8 mouse cellular contexts compared by ENCODE assay signal in the genomic region with DNA sequence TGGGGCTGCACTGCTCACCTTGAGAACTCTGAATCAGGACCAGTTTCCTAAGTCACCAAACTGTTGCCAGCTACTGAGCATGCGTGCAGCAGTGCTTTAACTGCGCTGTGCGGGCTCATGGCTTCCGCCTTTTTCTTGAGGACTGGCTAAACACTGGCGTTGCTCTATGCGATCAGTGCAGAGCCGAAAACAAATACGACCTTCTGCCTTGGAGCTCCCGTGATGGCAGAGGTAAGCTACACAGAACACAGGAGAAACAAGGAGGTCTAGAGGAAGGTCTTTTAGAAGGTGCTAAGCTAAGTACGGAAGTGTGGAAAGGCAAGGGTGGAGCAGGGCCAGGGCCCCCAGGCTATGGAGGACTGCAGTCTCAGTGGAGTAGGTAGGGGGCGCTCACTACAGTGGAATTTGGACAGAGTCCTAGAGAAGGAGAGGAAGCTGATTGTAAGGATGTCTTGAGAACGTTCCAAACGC. TPM values are rescaled to one million over a fixed set of nuclear protein-coding genes. Genes with fewer than 3 reads are reported as not detected.
DNase-seq lines count a peak whose midpoint lies in the region; ATAC-seq and TF ChIP-seq lines count a peak whose summit lies in the region.

No protein-coding gene starts in this region.

- no peaks in the 10 kb centered on the region for H3K36me3 ChIP-seq in kidney, embryonic 16.5 days (ENCODE audit: insufficient read depth, low read length)
- no peaks in the 10 kb centered on the region for H3K36me3 ChIP-seq in stomach, embryonic 14.5 days (ENCODE audit: control insufficient read depth, insufficient read depth, low read length)

- peak overlapping the region; percentile 34 for H3K4me2 ChIP-seq in kidney, embryonic 16.5 days (replicated peaks; ENCODE audit: low read depth, low read length)
- peak overlapping the region; percentile 7 for H3K4me2 ChIP-seq in stomach, embryonic 14.5 days (replicated peaks; ENCODE audit: low read depth, low read length)

- H3K27me3 ChIP-seq in kidney, embryonic 16.5 days (ENCODE audit: insufficient read depth, low read length), result no peaks in the 10 kb centered on the region
- H3K27me3 ChIP-seq in stomach, embryonic 14.5 days (ENCODE audit: control insufficient read depth, insufficient read depth, low read length), result no peaks in the 10 kb centered on the region

- H3K4me1 ChIP-seq in kidney, embryonic 16.5 days (ENCODE audit: insufficient read depth, low read length), result peaks cover 9% of the 10 kb centered on the region; the same call in 1 of the 2 replicates
- H3K4me1 ChIP-seq in stomach, embryonic 14.5 days (ENCODE audit: control insufficient read depth, insufficient read depth, low read length), result peaks cover 20% of the 10 kb centered on the region

- H3K4me3 ChIP-seq in gastrocnemius, adult 2 months, result peak overlapping the region; percentile 23
- H3K4me3 ChIP-seq in kidney, embryonic 16.5 days (ENCODE audit: low read length), result 0 out of 2 replicates have a peak overlapping the region, but pooled peaks have one; percentile 9
- H3K4me3 ChIP-seq in stomach, embryonic 14.5 days (ENCODE audit: low read depth, low read length), result no peak overlapping the region

- no peaks in the 10 kb centered on the region for H3K9me3 ChIP-seq in kidney, embryonic 16.5 days (ENCODE audit: low read length)
- H3K9me3 ChIP-seq in stomach, embryonic 14.5 days (ENCODE audit: control insufficient read depth, low read depth, low read length), result no peaks in the 10 kb centered on the region

- no peak for DNase-seq in gastrocnemius, adult 2 months
- no peak for DNase-seq in gastrocnemius, adult 8-10 months (ENCODE audit: low spot score in 2 of 2)
- peak; percentile 30 for DNase-seq in adrenal gland, postnatal 25 days
- DNase-seq in lung, postnatal 25 days (ENCODE audit: low spot score), result peak; percentile 38
- DNase-seq in urinary bladder, adult 2 months (ENCODE audit: low spot score), result no peak

- intact Hi-C loops in gastrocnemius, adult 2 months (cut with DNase I), result no loop called here

- TF ChIP-seq CTCF in gastrocnemius, adult 2 months (IDR thresholded peaks at IDR 0.05), result peak; percentile 47

- H3K9ac ChIP-seq in kidney, embryonic 16.5 days (replicated peaks; ENCODE audit: low read length), result no peak overlapping the region
- no peak overlapping the region for H3K9ac ChIP-seq in stomach, embryonic 14.5 days (replicated peaks; ENCODE audit: low read depth, low read length)

- peak; percentile 95 for ATAC-seq in granulocyte monocyte progenitor cell, adult 5-6 weeks (replicated peaks; ENCODE audit: poor library complexity, severe bottlenecking)
- ATAC-seq in kidney, embryonic 16.5 days (ENCODE audit: low FRiP score, low TSS enrichment), result peak; percentile 86
- peak; percentile 77; the same call in 1 of the 2 replicates for ATAC-seq in stomach, embryonic 14.5 days (ENCODE audit: insufficient number of reproducible peaks, insufficient read depth, low FRiP score, low read depth)

- H3K27ac ChIP-seq in gastrocnemius, adult 2 months, result no peak overlapping the region; the same call in 1 of the 2 replicates
- no peak overlapping the region for H3K27ac ChIP-seq in kidney, embryonic 16.5 days (ENCODE audit: low read length)
- 0 out of 2 replicates have a peak overlapping the region, but pooled peaks have one; percentile 30 for H3K27ac ChIP-seq in stomach, embryonic 14.5 days (ENCODE audit: low read length)

- WGBS in kidney, embryonic 16.5 days, result 40% methylated on average over 13 of the region's 13 CpGs
- 41% methylated on average over 13 of the region's 13 CpGs for WGBS in stomach, embryonic 14.5 days

RNA-seq across cellular contexts. Expression of a gene that starts 41.3 kb away (rescaled TPM):
- total RNA-seq in gastrocnemius, adult 2 months (2021), result 100 to 1,000 TPM; 111 to 116 TPM
- 100 to 1,000 TPM; 115 to 149 (median 130) TPM for total RNA-seq in gastrocnemius, adult 8-10 months (2022)
- total RNA-seq in adrenal gland, postnatal 25 days (2021), result 41.4 and 46.9 TPM in 2 replicates
- 0.60 and 0.84 TPM in 2 replicates for total RNA-seq in granulocyte monocyte progenitor cell, adult 5-6 weeks (2014; fragmentation: Nextera tagmentation)
- total RNA-seq in granulocyte monocyte progenitor cell, adult 5-6 weeks (2017), result 0.36 and 0.52 TPM in 2 replicates
- polyA plus RNA-seq in kidney, embryonic 16.5 days (2015; fragmentation: Nextera tagmentation; extraction: Ambion mirVana), result 8.7 and 11.6 TPM in 2 replicates
- polyA plus RNA-seq in stomach, embryonic 14.5 days (2014; fragmentation: Nextera tagmentation; extraction: Ambion mirVana), result 30.9 and 33.3 TPM in 2 replicates
- 142 and 145 TPM in 2 replicates for polyA plus RNA-seq in urinary bladder, adult 2 months (2012; rRNA removed)

Comparison
In these comparisons a context has a peak if more than half of its experiments do, and no peak if none do; other contexts are left out.
1. DNase-seq: peak in adrenal gland, postnatal 25 days (single experiment) and lung, postnatal 25 days (single experiment); none in gastrocnemius, adult 2 months (single experiment), gastrocnemius, adult 8-10 months (0 of 2) and urinary bladder, adult 2 months (single experiment).
2. RNA of a gene that starts 41.3 kb away (total RNA-seq): 115 to 149 TPM in gastrocnemius, adult 8-10 months, 111 to 116 TPM in gastrocnemius, adult 2 months and 41.4 to 46.9 TPM in adrenal gland, postnatal 25 days; 0.36 to 0.84 TPM in granulocyte monocyte progenitor cell, adult 5-6 weeks; every median in the first group is over 10 times any median in the second.
3. Peak in every context shown above with its lines, with median percentiles within 50 percentile points of each other: ATAC-seq.